Mouse (Mus musculus): Measurements from ENCODE around the gene Bloc1s3. TPM values are rescaled to one million over a fixed set of nuclear protein-coding genes. Genes with fewer than 3 reads are reported as not detected.
A peak's percentile ranks its signal among the peaks of the same experiment; 100 is the strongest.

Gene Bloc1s3
- polyA plus RNA-seq, 1 experiment = 3.7 TPM

DNA sequence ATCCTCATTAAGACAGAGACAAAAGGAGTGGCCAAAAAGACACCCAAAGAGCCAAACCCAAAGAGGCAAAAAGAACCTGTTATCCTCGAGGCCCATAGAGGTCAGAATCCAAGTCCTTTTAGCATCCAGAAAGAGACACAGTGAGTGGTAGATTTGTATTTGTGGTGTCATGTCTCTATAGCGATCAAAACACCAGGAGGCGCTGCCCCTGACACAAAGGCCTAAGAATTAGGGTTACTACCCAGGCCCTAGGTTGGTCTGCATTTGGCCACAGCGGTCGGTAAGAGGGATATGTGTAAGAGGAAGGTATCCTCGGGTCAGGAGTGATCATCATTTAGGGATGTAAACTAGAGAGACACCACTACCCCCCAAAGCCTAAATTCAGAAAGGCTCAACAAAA, 1.8 kb downstream of the Bloc1s3 start:
- H3K27me3 ChIP-seq (ENCODE audit: control insufficient read depth, insufficient read depth, low read length) = no peaks in the 10 kb centered on the region
- H3K36me3 ChIP-seq (ENCODE audit: control insufficient read depth, insufficient read depth, low read length) = no peaks in the 10 kb centered on the region
- no peak overlapping the region for H3K4me3 ChIP-seq (ENCODE audit: control insufficient read depth, low read depth, low read length)
- peaks cover 15% of the 10 kb centered on the region for H3K4me1 ChIP-seq (ENCODE audit: control insufficient read depth, insufficient read depth, low read length)
- no peak for TF ChIP-seq CTCF (IDR thresholded peaks at IDR 0.05; ENCODE audit: control insufficient read depth, insufficient read depth, insufficient replicate concordance, low read depth, low read length)
- TF ChIP-seq POLR2A (IDR thresholded peaks at IDR 0.05; ENCODE audit: control insufficient read depth, low read depth, low read length) = no peak
- no peak overlapping the region for H3K27ac ChIP-seq (ENCODE audit: control insufficient read depth, insufficient read depth, low read depth, low read length)

DNA sequence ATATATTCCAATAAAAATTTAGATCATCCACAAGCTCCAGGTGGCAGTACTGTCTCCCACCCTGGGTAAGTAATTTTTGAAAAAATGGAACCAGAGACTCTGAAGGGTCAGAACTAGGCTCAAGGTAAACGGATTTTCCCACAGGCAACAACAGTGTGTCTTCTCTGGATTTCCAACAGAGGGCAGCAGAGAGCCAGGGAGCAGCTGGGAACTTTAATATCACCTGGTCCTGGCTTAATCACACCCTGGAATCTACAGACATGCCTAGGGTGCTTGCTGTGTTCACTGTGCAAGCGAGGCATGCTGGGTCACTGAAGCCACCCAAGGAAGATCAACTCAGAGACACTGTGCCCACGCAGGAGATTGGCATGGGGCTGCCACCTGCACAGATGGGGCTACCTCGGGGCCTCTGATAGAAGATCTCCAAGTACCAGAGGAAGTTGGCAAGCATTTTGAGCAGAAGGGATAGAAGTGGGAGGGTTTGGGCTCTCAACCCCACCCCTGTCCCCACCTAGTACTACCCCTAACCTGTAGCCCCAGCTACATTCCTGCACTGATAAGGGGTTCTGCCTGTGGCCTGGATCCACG, 4.6 kb downstream of the Bloc1s3 start:
- Histone ChIP-seq H3K27me3 (ENCODE audit: control insufficient read depth, insufficient read depth, low read length) (no peaks in the 10 kb centered on the region), H3K4me3 (ENCODE audit: control insufficient read depth, low read depth, low read length) (no peak overlapping the region), H3K27ac (ENCODE audit: control insufficient read depth, insufficient read depth, low read depth, low read length) (no peak overlapping the region)

DNA sequence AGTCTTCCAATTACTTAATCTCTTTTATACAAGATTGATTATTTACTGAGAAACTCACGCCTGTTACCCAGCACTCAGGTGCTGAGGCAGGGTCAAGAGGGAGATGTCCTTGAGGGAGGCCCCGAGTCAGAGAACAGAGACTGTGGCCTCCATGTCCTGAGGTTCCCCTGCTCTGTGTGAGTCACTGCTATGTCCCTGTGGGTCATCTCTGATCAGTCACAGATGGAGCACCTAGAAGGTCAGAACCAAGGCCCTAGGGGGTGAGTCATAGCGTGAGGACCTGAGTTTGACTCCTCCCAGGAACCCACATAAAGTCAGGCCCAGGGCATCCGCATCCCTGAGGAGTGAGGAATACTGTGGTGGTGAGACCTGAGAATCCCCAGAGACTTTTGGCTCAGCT, 6.5 kb downstream of the Bloc1s3 start:
- H3K27me3 ChIP-seq (ENCODE audit: control insufficient read depth, insufficient read depth, low read length) = no peaks in the 10 kb centered on the region
- TF ChIP-seq CTCF (IDR thresholded peaks at IDR 0.05; ENCODE audit: control insufficient read depth, insufficient read depth, insufficient replicate concordance, low read depth, low read length) (no peak), POLR2A (IDR thresholded peaks at IDR 0.05; ENCODE audit: control insufficient read depth, low read depth, low read length) (no peak)
- H3K4me1 ChIP-seq (ENCODE audit: control insufficient read depth, insufficient read depth, low read length) = peaks cover under 1% of the 10 kb centered on the region; the same call in 1 of the 2 replicates
- no peak overlapping the region for H3K4me3 ChIP-seq (ENCODE audit: control insufficient read depth, low read depth, low read length)
- no peak overlapping the region for H3K27ac ChIP-seq (ENCODE audit: control insufficient read depth, insufficient read depth, low read depth, low read length)
- no peaks in the 10 kb centered on the region for H3K36me3 ChIP-seq (ENCODE audit: control insufficient read depth, insufficient read depth, low read length)

More for the DNA sequence above, 4.6 kb downstream of the Bloc1s3 start:
- H3K36me3 ChIP-seq (ENCODE audit: control insufficient read depth, insufficient read depth, low read length) = no peaks in the 10 kb centered on the region
- H3K4me1 ChIP-seq (ENCODE audit: control insufficient read depth, insufficient read depth, low read length) = peaks cover 11% of the 10 kb centered on the region
- TF ChIP-seq CTCF (IDR thresholded peaks at IDR 0.05; ENCODE audit: control insufficient read depth, insufficient read depth, insufficient replicate concordance, low read depth, low read length) (peak; percentile 52; the same call in 1 of the 2 replicates), POLR2A (IDR thresholded peaks at IDR 0.05; ENCODE audit: control insufficient read depth, low read depth, low read length) (no peak)

DNA sequence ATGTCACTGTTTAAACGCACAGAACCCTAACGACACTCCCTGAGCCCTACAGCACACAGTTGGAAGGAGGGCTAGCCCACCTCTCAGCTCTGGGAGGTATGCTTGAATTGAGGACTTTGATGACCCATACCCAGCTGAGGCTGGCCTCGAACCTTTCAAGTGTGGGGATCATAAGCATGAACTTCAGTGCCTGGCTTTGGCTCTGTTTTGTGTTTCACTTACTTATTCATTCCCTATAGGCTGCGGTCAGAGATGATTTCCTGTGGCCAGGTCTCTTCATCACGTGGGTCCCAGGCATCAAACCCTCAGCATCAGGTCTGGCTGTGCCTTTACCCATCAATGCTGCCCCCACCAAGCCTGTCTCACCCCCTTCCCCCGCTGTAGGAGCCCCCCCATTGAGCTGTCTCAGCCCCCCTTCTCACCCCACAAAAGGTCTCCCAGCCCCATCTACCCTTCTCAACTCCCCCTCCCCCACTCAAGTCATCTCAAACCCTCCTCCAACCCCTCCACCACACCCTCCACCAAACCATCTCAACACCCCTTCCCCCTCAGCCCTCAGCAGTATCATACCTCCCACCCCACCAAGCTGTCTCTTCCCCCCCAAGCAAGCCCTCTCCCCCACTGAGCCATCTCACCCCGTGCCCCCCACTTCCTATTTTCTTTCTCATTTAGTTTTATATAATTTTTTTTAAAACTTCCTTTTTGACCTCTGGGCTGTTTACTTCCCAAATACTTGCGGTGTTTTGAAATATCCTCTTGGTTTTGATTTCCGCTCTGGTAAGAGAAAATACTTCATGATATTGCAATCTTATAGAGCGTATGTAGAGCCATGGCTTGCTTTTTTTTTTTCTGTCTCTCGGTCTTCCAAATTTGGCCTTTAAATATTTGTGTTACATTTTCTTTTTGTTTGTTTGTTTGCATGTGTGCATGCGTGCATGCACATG, 7.5 kb downstream of the Bloc1s3 start:
- H3K4me1 ChIP-seq (ENCODE audit: control insufficient read depth, insufficient read depth, low read length) = peaks cover 8% of the 10 kb centered on the region
- TF ChIP-seq CTCF (IDR thresholded peaks at IDR 0.05; ENCODE audit: control insufficient read depth, insufficient read depth, insufficient replicate concordance, low read depth, low read length) (no peak), POLR2A (IDR thresholded peaks at IDR 0.05; ENCODE audit: control insufficient read depth, low read depth, low read length) (no peak)
- H3K27ac ChIP-seq (ENCODE audit: control insufficient read depth, insufficient read depth, low read depth, low read length) = no peak overlapping the region

DNA sequence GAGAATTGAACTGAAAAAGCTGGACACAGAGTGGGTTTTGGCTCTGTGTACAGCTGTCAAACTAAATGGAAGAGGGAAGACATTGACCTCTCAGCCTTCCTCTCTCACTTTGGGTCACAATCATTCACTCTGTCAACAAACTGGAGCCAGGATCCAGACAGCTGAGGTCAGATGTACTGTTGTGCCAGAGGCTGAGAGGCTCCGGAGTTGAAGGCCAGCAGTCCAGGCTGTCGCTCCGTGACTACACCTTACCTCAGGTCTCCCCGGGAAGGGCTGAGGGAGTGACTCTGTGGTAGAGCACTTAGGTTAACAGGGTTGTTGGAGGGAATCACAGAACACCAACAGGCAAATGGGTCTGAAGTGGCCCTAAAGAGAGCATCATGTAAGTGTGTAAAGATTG, 9.8 kb downstream of the Bloc1s3 start:
- no peak overlapping the region for H3K4me3 ChIP-seq (ENCODE audit: control insufficient read depth, low read depth, low read length)
- H3K36me3 ChIP-seq (ENCODE audit: control insufficient read depth, insufficient read depth, low read length) = no peaks in the 10 kb centered on the region
- no peaks in the 10 kb centered on the region for H3K27me3 ChIP-seq (ENCODE audit: control insufficient read depth, insufficient read depth, low read length)
- H3K27ac ChIP-seq (ENCODE audit: control insufficient read depth, insufficient read depth, low read depth, low read length) = no peak overlapping the region
- peaks cover 17% of the 10 kb centered on the region for H3K4me1 ChIP-seq (ENCODE audit: control insufficient read depth, insufficient read depth, low read length)
- TF ChIP-seq CTCF (IDR thresholded peaks at IDR 0.05; ENCODE audit: control insufficient read depth, insufficient read depth, insufficient replicate concordance, low read depth, low read length) = no peak
- TF ChIP-seq POLR2A (IDR thresholded peaks at IDR 0.05; ENCODE audit: control insufficient read depth, low read depth, low read length) = no peak

More for the DNA sequence above, 7.5 kb downstream of the Bloc1s3 start:
- no peak overlapping the region for H3K4me3 ChIP-seq (ENCODE audit: control insufficient read depth, low read depth, low read length)
- H3K27me3 ChIP-seq (ENCODE audit: control insufficient read depth, insufficient read depth, low read length) = no peaks in the 10 kb centered on the region
- no peaks in the 10 kb centered on the region for H3K36me3 ChIP-seq (ENCODE audit: control insufficient read depth, insufficient read depth, low read length)

DNA sequence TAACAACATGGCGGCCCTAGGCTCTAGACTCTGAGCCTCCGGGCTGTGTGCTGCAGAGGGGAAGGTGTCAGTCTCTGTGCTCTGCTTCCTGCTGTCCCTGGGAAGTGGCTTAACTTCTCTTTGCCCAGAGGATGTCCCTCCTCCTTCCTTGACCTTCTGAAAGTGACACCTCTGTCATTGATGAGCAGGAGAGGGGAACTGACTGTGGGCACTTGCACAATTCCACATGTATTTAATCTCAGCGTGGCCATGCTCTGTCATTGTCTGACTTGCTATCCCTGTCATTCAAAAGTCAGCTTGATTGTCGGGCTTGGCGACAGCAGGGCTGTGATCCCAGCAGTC, 12.0 kb downstream of the Bloc1s3 start:
- Histone ChIP-seq H3K4me3 (ENCODE audit: control insufficient read depth, low read depth, low read length) (no peak overlapping the region), H3K27me3 (ENCODE audit: control insufficient read depth, insufficient read depth, low read length) (no peaks in the 10 kb centered on the region), H3K4me1 (ENCODE audit: control insufficient read depth, insufficient read depth, low read length) (peaks cover 17% of the 10 kb centered on the region), H3K27ac (ENCODE audit: control insufficient read depth, insufficient read depth, low read depth, low read length) (peak overlapping the region; percentile 74), H3K36me3 (ENCODE audit: control insufficient read depth, insufficient read depth, low read length) (no peaks in the 10 kb centered on the region)
- TF ChIP-seq POLR2A (IDR thresholded peaks at IDR 0.05; ENCODE audit: control insufficient read depth, low read depth, low read length) (no peak), CTCF (IDR thresholded peaks at IDR 0.05; ENCODE audit: control insufficient read depth, insufficient read depth, insufficient replicate concordance, low read depth, low read length) (no peak)

DNA sequence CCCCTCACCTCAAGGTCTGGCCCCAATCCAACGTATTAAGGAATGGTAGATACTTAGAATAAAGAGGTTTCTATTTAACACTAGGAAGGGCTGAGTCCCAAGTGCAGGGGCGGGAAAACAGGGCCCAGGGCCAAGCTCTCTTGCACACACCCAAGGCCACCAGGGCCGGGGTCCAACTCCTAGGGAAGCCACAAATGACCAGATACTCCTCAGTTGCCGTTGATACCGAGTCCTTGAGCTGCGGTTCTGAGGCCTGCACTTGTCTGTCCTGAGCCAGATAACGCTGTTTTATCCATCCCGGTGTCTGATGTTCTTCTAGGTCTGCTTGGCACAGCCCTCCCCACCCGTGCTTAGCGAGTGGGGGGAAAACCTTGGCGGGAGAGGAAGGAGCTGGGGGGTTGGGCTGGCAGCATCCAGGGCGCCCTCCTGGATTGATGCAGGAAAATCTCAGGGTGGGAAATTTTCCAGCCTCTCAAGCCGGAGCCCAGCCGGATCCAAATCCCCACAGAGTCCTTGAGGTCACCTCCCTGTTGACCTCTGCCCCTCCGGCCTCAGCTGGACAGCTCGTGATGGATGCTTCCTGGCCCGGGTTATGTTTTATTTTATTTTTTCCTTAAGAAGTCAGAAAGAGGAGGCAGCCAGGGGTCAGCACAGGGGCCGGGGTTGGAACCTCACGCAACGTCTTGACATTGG, 12.5 kb downstream of the Bloc1s3 start:
- no peak for TF ChIP-seq POLR2A (IDR thresholded peaks at IDR 0.05; ENCODE audit: control insufficient read depth, low read depth, low read length)
- TF ChIP-seq CTCF (IDR thresholded peaks at IDR 0.05; ENCODE audit: control insufficient read depth, insufficient read depth, insufficient replicate concordance, low read depth, low read length) = no peak
- Histone ChIP-seq H3K27ac (ENCODE audit: control insufficient read depth, insufficient read depth, low read depth, low read length) (peak overlapping the region; percentile 74), H3K36me3 (ENCODE audit: control insufficient read depth, insufficient read depth, low read length) (no peaks in the 10 kb centered on the region), H3K4me3 (ENCODE audit: control insufficient read depth, low read depth, low read length) (no peak overlapping the region), H3K4me1 (ENCODE audit: control insufficient read depth, insufficient read depth, low read length) (peaks cover 17% of the 10 kb centered on the region), H3K27me3 (ENCODE audit: control insufficient read depth, insufficient read depth, low read length) (no peaks in the 10 kb centered on the region)

Data from testis, adult 2 months (tissue).